Mouse (Mus musculus) left cerebral cortex, postnatal 25 days (tissue): ENCODE measurements around the gene Spata6. TPM values are rescaled to one million over a fixed set of nuclear protein-coding genes. Genes with fewer than 3 reads are reported as not detected.

Source experiments
- DNase-seq, 2 experiments: peaks; one replicate each; pipeline ENCODE4 v3.0.0; 2022; ENCODE audit warnings: low spot score in 2 of 2, mixed read lengths in 1 of 2
- intact Hi-C: fragments of 180-260 bp; cut with DNase I; formaldehyde crosslinking; loops from one replicate; pipeline ENCODE4 v1.15.1; 2025
- total RNA-seq, 2 experiments: library from RNA; stranded (reverse); gene quantifications; 2 replicates each; pipeline ENCODE4 v1.2.3; 2021

Spata6 gene
- total RNA-seq, 2 experiments from 2014 or later: 3.2 to 4.6 TPM

GRCm38 (mm10) chr4:111803164-111803563 lies 83.4 kb downstream of the Spata6 start:
- DNase-seq: no peak
- intact Hi-C loops: no loop called here

GRCm38 (mm10) chr4:111817478-111817877 lies 97.7 kb downstream of the Spata6 start:
- intact Hi-C loops: no loop called here
- no peak for DNase-seq

- DNase-seq: no peak
- intact Hi-C loops: no loop called here
Observed at GRCm38 (mm10) chr4:111838882-111839281, 119.1 kb downstream of the Spata6 start.

GRCm38 (mm10) chr4:111852626-111853025 lies 132.8 kb downstream of the Spata6 start:
- peak in 1 of 2 experiments; percentile 6 for DNase-seq

GRCm38 (mm10) chr4:111866701-111867100 lies 146.9 kb downstream of the Spata6 start:
- peak in 1 of 2 experiments; percentile 65 for DNase-seq
- intact Hi-C loops: no loop called here

More at GRCm38 (mm10) chr4:111852626-111853025, 132.8 kb downstream of the Spata6 start:
- intact Hi-C loops: no loop called here

- peak in 1 of 2 experiments; percentile 52 for DNase-seq
- intact Hi-C loops: no loop called here
Observed at GRCm38 (mm10) chr4:111867743-111868401, 148.1 kb downstream of the Spata6 start.

Other genes with a start within 250 kb of the Spata6 start
- not detected for gene Slc5a9, start 182.9 kb downstream of the Spata6 start, total RNA-seq
- not detected for gene Skint8, start 199.4 kb downstream of the Spata6 start, total RNA-seq